Mouse (Mus musculus): ENCODE results near the gene Inca1. TPM values are rescaled to one million over a fixed set of nuclear protein-coding genes. Genes with fewer than 3 reads are reported as not detected.

Gene Inca1
- total and polyA plus RNA-seq, 2 experiments from 2014 or later, result 0.23 to 4.0 TPM

- WGBS, result 71% methylated on average over 12 of the region's 12 CpGs
- peaks cover 80% of the 10 kb centered on the region for H3K36me3 ChIP-seq (replicated peaks; ENCODE audit: control insufficient read depth, insufficient read depth, low read length)
- TF ChIP-seq CTCF (IDR thresholded peaks at IDR 0.05; ENCODE audit: low read depth) (no peak), EP300 (IDR thresholded peaks at IDR 0.05; ENCODE audit: low read depth) (no peak)
- no peak overlapping the region for H3K4me2 ChIP-seq (ENCODE audit: low read depth, low read length)
- H3K9ac ChIP-seq (replicated peaks; ENCODE audit: low read depth, low read length), result no peak overlapping the region
- ATAC-seq (ENCODE audit: insufficient read depth, low read depth) (no peak), DNase-seq (ENCODE audit: low spot score) (no peak)
- H3K27me3 ChIP-seq (ENCODE audit: control insufficient read depth, insufficient read depth, low read length), result no peaks in the 10 kb centered on the region
- H3K4me1 ChIP-seq (ENCODE audit: control insufficient read depth, insufficient read depth), result peaks cover 5% of the 10 kb centered on the region
- H3K4me3 ChIP-seq (ENCODE audit: low read depth, low read length), result no peak overlapping the region
- H3K9me3 ChIP-seq (replicated peaks; ENCODE audit: control insufficient read depth, low read length), result no peaks in the 10 kb centered on the region
- no peak overlapping the region for H3K27ac ChIP-seq (ENCODE audit: low read depth)
These were observed 18.8 kb downstream of the Inca1 start for GRCm38 (mm10) chr11:70681170-70681569.

- ATAC-seq (ENCODE audit: insufficient read depth, low read depth), result no peak
- Histone ChIP-seq H3K27me3 (ENCODE audit: control insufficient read depth, insufficient read depth, low read length) (no peaks in the 10 kb centered on the region), H3K27ac (ENCODE audit: low read depth) (no peak overlapping the region), H3K4me1 (ENCODE audit: control insufficient read depth, insufficient read depth) (peaks cover 8% of the 10 kb centered on the region), H3K9ac (replicated peaks; ENCODE audit: low read depth, low read length) (no peak overlapping the region), H3K9me3 (replicated peaks; ENCODE audit: control insufficient read depth, low read length) (no peaks in the 10 kb centered on the region), H3K36me3 (replicated peaks; ENCODE audit: control insufficient read depth, insufficient read depth, low read length) (peaks cover 82% of the 10 kb centered on the region), H3K4me2 (ENCODE audit: low read depth, low read length) (no peak overlapping the region), H3K4me3 (ENCODE audit: low read depth, low read length) (no peak overlapping the region)
- 84% methylated on average over 8 of the region's 8 CpGs for WGBS
- no peak for TF ChIP-seq CTCF (IDR thresholded peaks at IDR 0.05; ENCODE audit: low read depth)
- no peak for TF ChIP-seq EP300 (IDR thresholded peaks at IDR 0.05; ENCODE audit: low read depth)
- no peak for DNase-seq (ENCODE audit: low spot score)
These were observed 20.1 kb downstream of the Inca1 start for GRCm38 (mm10) chr11:70679894-70680293.

- H3K9ac ChIP-seq (replicated peaks; ENCODE audit: low read depth, low read length), result no peak overlapping the region
- peaks cover 8% of the 10 kb centered on the region for H3K4me1 ChIP-seq (ENCODE audit: control insufficient read depth, insufficient read depth)
- H3K4me2 ChIP-seq (ENCODE audit: low read depth, low read length), result no peak overlapping the region
- DNase-seq (ENCODE audit: low spot score), result no peak
- 93% methylated on average over 8 of the region's 8 CpGs for WGBS
- no peak for ATAC-seq (ENCODE audit: insufficient read depth, low read depth)
- H3K4me3 ChIP-seq (ENCODE audit: low read depth, low read length), result no peak overlapping the region
- H3K27ac ChIP-seq (ENCODE audit: low read depth), result no peak overlapping the region
- TF ChIP-seq EP300 (IDR thresholded peaks at IDR 0.05; ENCODE audit: low read depth) (no peak), CTCF (IDR thresholded peaks at IDR 0.05; ENCODE audit: low read depth) (no peak)
- no peaks in the 10 kb centered on the region for H3K27me3 ChIP-seq (ENCODE audit: control insufficient read depth, insufficient read depth, low read length)
- H3K9me3 ChIP-seq (replicated peaks; ENCODE audit: control insufficient read depth, low read length), result no peaks in the 10 kb centered on the region
- peaks cover 78% of the 10 kb centered on the region for H3K36me3 ChIP-seq (replicated peaks; ENCODE audit: control insufficient read depth, insufficient read depth, low read length)
These were observed 20.6 kb downstream of the Inca1 start for GRCm38 (mm10) chr11:70679361-70679760.

- no peak overlapping the region for H3K9ac ChIP-seq (replicated peaks; ENCODE audit: low read depth, low read length)
- no peaks in the 10 kb centered on the region for H3K27me3 ChIP-seq (ENCODE audit: control insufficient read depth, insufficient read depth, low read length)
- 90% methylated on average over 2 of the region's 2 CpGs for WGBS
- H3K27ac ChIP-seq (ENCODE audit: low read depth), result no peak overlapping the region
- no peak overlapping the region for H3K4me3 ChIP-seq (ENCODE audit: low read depth, low read length)
- H3K36me3 ChIP-seq (replicated peaks; ENCODE audit: control insufficient read depth, insufficient read depth, low read length), result peaks cover 78% of the 10 kb centered on the region
- H3K4me2 ChIP-seq (ENCODE audit: low read depth, low read length), result no peak overlapping the region
- no peaks in the 10 kb centered on the region for H3K9me3 ChIP-seq (replicated peaks; ENCODE audit: control insufficient read depth, low read length)
- ATAC-seq (ENCODE audit: insufficient read depth, low read depth) (no peak), DNase-seq (ENCODE audit: low spot score) (no peak)
- no peak for TF ChIP-seq EP300 (IDR thresholded peaks at IDR 0.05; ENCODE audit: low read depth)
- no peak for TF ChIP-seq CTCF (IDR thresholded peaks at IDR 0.05; ENCODE audit: low read depth)
- peaks cover 8% of the 10 kb centered on the region for H3K4me1 ChIP-seq (ENCODE audit: control insufficient read depth, insufficient read depth)
These were observed 21.4 kb downstream of the Inca1 start for GRCm38 (mm10) chr11:70678576-70678975.

GRCm38 (mm10) chr11:70678092-70678491 lies 21.9 kb downstream of the Inca1 start:
- no peaks in the 10 kb centered on the region for H3K9me3 ChIP-seq (replicated peaks; ENCODE audit: control insufficient read depth, low read length)
- H3K27me3 ChIP-seq (ENCODE audit: control insufficient read depth, insufficient read depth, low read length), result no peaks in the 10 kb centered on the region
- no peak overlapping the region for H3K4me3 ChIP-seq (ENCODE audit: low read depth, low read length)
- H3K4me2 ChIP-seq (ENCODE audit: low read depth, low read length), result no peak overlapping the region
- H3K4me1 ChIP-seq (ENCODE audit: control insufficient read depth, insufficient read depth), result peaks cover 8% of the 10 kb centered on the region
- H3K36me3 ChIP-seq (replicated peaks; ENCODE audit: control insufficient read depth, insufficient read depth, low read length), result peaks cover 74% of the 10 kb centered on the region
- 81% methylated on average over 9 of the region's 9 CpGs for WGBS
- H3K9ac ChIP-seq (replicated peaks; ENCODE audit: low read depth, low read length), result no peak overlapping the region
- DNase-seq (ENCODE audit: low spot score) (no peak), ATAC-seq (ENCODE audit: insufficient read depth, low read depth) (no peak)
- H3K27ac ChIP-seq (ENCODE audit: low read depth), result no peak overlapping the region
- TF ChIP-seq EP300 (IDR thresholded peaks at IDR 0.05; ENCODE audit: low read depth), result no peak
- TF ChIP-seq CTCF (IDR thresholded peaks at IDR 0.05; ENCODE audit: low read depth), result no peak

GRCm38 (mm10) chr11:70674501-70674900 lies 25.5 kb downstream of the Inca1 start:
- no peaks in the 10 kb centered on the region for H3K9me3 ChIP-seq (replicated peaks; ENCODE audit: control insufficient read depth, low read length)
- H3K36me3 ChIP-seq (replicated peaks; ENCODE audit: control insufficient read depth, insufficient read depth, low read length), result peaks cover 51% of the 10 kb centered on the region
- 0 out of 2 replicates have a peak, but pooled peaks cover 3% of the 10 kb centered on the region for H3K4me1 ChIP-seq (ENCODE audit: control insufficient read depth, insufficient read depth)
- DNase-seq (ENCODE audit: low spot score) (no peak), ATAC-seq (ENCODE audit: insufficient read depth, low read depth) (no peak)
- H3K27me3 ChIP-seq (ENCODE audit: control insufficient read depth, insufficient read depth, low read length), result no peaks in the 10 kb centered on the region
- no peak for TF ChIP-seq EP300 (IDR thresholded peaks at IDR 0.05; ENCODE audit: low read depth)
- TF ChIP-seq CTCF (IDR thresholded peaks at IDR 0.05; ENCODE audit: low read depth), result no peak
- H3K27ac ChIP-seq (ENCODE audit: low read depth), result no peak overlapping the region
- H3K9ac ChIP-seq (replicated peaks; ENCODE audit: low read depth, low read length), result no peak overlapping the region
- WGBS, result 70% methylated on average over 11 of the region's 11 CpGs
- no peak overlapping the region for H3K4me3 ChIP-seq (ENCODE audit: low read depth, low read length)
- H3K4me2 ChIP-seq (ENCODE audit: low read depth, low read length), result no peak overlapping the region
